Mouse (Mus musculus) spleen, embryonic (tissue): ENCODE measurements at regions not wholly inside any gene's neighbourhood (a gene's known extent, or its start where the extent isn't known, plus 50 kb on each side); places are given as distances from the start of the nearest gene placed in this dataset.
"Not testable (repeated sequence)": the region's sequence is repeated elsewhere in the genome, so short reads cannot be mapped to it uniquely, and the experiment has no call there.

Experiments used
- CTCF ChIA-PET: fragments of 350-600 bp; sonication (Branson Sonifier 250); formaldehyde crosslinking; loops from one replicate; lab custom pipeline; 2022; lab: Charles Lee

DNA sequence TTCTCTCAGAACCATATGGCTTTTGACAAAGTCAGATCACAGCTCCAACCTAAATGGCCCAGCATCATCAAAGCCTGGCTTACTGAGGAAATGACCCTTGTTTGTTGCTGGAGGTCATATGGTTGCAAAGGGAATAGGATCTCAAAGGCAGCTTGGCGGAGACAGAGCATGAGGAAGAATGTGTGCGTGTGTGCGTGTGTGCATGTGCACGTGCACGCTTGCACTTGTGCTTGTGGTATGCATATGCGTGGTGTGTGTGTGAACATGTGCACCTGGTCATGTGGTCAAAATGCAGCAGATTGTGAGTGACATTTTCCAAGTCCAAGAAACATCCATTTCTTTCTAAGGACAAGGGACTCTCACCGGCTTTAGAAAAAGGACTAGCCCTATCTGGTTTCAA is 216.9 kb downstream of the Dact1 start:
- CTCF ChIA-PET, result no interaction called here

DNA sequence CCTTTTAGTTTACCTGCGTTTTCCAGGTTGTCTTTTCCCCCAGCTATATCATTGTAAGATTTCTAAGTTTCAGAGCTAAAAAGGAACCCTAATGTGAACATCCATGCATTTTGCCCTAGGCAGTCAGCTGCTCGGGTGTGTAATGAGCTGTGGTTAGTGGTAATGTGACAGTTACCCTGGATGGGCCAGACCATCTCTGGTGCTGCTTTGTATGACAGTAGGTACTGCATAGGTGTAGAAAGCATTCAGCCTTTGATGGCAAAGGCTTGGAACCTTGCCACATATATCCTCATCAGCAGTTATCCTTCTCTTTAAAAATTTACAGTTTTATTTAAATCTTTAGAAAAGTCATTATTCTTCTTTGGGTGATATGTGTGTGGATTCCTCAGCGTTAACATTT is 222.5 kb downstream of the Dact1 start:
- CTCF ChIA-PET, result no interaction called here

- CTCF ChIA-PET, result no interaction called here
Observed at GRCm38 (mm10) chr12:71532708-71533450, 223.2 kb downstream of the Dact1 start.

DNA sequence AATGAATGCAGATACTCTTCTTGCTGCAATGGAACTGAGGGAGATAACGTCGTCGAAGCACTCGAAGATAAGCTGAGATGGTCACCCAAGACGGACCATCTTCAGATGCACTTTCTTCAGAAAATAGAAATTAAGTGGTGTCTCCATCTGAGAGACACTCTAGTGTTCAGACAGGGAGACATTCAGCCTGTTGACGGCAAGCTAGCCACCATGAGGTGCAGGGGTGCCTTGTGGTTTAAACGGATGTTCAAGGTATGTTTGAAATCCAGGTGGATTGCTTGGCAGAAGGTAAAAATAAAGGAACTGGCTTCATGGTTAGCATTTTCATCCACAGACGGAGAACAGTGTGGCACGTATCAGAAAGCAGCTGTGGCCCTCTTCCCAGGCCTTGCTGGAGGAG is 224.0 kb downstream of the Dact1 start:
- CTCF ChIA-PET, result no interaction called here

- CTCF ChIA-PET, result no interaction called here
Observed at GRCm38 (mm10) chr12:71534199-71534598, 224.5 kb downstream of the Dact1 start.

- CTCF ChIA-PET, result no interaction called here
Observed at GRCm38 (mm10) chr12:71535251-71535650, 225.6 kb downstream of the Dact1 start.

DNA sequence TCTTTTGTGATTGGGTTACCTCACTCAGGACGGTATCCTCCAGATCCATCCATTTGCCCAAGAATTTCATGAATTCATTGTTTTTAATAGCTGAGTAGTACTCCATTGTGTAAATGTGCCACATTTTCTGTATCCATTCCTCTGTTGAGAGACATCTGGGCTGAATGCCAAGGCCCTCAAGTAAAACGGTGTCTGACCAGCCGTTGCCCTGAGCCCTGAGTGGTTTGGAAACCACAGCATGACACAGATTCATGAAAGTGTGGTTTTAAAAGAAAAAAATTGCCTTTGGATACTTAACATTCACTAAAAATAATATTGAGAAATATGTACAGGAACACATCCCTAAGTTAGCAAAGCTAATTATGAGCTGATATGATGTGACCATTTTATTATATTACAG is 226.1 kb downstream of the Dact1 start:
- CTCF ChIA-PET, result not testable (repeated sequence)

DNA sequence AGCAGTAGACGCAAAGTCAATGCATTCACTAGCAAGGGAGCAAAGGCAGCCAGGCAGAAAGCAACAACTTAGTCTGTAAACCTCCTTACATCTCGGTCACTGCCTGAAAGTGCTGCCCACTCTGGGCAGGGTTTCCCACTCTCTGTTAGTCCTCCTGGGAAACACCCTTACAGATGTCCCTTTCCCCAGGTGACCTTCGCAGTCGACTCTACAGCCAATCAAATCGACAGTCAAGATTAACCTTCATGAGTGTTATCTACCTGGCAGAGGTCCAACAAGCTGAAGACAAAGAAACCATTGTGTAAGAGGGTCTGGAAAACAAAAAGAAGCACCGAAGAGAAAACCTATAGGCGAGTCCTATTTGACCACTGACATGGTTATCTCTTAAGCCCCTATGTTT is 229.0 kb downstream of the Dact1 start:
- CTCF ChIA-PET, result no interaction called here

DNA sequence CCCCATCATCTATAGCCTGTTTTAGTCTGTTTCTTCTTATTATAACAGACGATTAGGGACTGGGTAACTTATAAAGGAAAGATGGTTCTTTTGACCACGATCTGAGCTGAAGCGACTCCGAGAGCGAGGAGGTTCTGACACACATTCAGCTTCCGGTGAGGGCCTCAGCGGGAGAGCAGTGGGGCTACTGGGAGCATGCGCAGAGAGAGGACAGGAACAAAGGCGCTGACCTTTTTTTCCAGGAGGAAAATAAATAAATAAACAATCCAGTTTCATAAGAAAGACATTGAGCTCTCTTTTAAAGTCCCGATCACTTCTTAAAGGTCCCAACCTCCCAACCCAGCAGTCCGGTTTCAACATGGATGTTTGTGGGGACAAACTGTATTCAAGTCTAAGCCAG is 230.6 kb downstream of the Dact1 start:
- CTCF ChIA-PET, result no interaction called here

DNA sequence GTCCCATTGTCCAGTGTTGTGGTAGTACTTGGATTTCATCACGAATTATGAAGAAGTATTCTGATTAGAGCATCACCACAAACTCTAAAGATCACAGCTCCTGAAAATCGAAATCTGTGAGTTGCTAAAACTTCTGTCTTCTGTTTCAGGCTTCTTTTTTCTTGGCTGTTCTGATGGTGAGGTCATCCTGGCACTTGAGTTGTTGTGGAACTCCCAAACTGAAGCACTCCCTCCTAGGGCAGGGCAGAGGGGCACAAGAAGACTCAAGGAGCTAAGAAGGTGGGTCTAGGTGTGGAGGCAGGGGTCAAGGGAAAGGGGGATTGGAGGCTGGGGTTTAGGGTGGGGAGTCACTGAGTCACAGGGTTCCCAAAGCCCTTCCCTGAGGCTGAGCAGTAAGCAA is 232.3 kb downstream of the Dact1 start:
- CTCF ChIA-PET, result no interaction called here

DNA sequence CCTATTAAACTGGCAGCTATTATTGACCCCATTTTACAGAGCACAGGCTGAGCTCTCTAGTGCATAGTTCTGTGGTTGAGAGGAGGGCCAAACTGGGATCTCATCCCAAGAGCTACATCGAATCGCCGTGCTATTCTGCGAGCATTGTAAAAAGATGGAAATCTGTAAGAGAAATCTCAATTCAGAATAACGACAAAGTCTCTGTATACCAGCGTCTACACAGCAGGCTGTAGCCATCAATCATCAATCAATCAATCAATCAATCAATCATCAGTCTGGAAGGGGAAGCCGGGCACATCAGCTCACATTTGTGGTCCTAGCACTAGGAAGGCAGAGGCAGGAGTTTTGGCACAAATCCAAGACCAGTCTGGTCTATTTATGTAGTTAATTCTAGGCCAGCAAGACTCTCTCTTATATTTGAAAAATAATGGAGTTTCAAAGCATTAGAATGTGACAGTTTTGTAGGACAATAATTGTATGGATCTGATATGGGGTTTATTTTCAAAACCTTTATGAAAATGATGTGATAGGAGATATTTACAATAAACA is 234.0 kb downstream of the Dact1 start:
- CTCF ChIA-PET, result no interaction called here

DNA sequence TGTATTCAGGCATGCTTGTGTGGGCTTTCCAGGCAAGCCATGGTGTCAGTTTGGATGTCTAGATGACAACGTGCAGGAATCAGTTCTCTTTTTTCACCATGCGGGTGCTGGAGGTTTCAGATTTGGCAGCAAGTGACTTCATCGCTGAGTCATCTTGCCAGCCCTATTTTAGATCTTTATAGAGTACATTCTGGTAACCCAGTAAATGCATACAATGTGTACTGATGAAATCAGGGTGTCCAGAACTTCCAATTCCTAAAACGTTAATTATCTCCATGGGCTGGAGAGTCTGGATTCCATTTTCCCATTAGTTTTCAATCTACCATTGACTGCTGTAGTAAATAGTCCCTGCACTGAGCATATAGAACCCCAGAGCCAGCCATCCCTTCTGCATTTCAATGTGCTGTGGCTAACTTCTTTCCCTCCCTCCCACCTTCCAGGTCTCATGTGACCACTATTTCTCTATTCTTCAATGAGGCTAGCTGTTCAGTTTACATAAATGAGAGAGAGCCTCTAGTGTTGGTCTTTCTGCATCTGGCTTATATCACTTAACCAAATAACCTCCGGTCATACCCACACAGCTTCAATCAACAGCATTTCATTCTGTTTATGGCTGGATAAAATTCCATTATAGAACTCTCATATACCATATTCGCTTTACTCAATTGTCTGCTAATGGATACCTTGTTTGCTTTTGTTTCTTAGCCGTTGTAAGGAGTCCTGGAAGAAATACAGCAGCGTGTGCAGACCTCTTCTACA is 234.9 kb downstream of the Dact1 start:
- CTCF ChIA-PET, result no interaction called here

DNA sequence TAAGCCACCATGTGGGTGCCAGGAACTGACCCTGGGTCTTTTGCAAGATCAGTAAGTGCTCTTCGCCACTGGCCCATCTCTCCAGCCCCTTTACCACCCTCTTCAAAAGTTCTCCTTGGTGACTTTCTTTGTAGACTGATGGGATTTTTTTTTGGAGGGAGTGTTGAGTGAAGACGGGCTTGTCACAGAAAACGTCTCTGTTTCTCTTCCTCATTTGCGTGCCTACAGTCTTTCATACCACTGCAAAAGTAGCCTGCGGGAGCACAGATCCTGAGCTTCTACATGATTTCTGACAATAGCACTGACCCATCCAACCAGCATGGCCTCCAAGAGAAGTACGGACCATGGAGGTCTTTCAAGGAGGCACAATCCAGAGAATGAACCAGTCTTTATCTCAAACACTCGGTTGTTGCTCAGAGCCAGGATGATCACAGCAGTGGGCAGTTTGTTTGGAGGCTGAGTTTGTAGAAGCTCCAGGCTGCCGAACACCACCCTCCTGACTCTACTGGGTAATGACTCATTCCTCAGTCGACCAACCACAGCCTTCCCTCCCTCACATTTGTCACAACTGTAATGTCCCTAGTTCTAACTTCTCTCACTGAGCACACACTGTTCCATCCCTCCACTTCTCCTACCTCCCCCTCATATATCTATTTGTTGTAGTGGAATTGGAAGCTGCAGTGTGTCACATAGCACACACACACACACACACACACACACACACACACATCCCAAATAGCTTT is 237.0 kb downstream of the Dact1 start:
- CTCF ChIA-PET, result no interaction called here

GRCm38 (mm10) chr12:71549336-71549735 is 239.7 kb downstream of the Dact1 start:
- CTCF ChIA-PET, result no interaction called here

DNA sequence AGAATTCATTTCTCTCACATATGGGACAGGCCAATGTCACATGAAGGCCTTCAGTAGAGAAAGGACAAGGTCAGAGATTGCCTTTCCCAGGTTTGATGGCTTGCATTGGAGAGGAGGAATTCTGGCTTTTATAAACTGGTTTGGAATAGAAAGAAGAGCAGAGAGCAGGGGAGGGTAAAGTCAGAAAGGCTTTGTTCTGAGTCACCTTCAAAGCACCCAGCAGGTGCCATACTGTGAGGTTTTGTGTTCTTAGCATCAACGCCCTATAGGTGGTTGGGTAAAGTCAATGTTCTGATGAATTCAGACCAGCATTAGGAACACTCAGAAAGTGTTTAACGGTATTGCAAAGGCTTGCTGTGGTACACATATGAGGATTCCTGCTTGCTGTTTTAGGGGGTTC is 244.5 kb downstream of the Dact1 start:
- CTCF ChIA-PET, result no interaction called here

GRCm38 (mm10) chr12:71561259-71561658 is 251.6 kb downstream of the Dact1 start:
- CTCF ChIA-PET, result no interaction called here

DNA sequence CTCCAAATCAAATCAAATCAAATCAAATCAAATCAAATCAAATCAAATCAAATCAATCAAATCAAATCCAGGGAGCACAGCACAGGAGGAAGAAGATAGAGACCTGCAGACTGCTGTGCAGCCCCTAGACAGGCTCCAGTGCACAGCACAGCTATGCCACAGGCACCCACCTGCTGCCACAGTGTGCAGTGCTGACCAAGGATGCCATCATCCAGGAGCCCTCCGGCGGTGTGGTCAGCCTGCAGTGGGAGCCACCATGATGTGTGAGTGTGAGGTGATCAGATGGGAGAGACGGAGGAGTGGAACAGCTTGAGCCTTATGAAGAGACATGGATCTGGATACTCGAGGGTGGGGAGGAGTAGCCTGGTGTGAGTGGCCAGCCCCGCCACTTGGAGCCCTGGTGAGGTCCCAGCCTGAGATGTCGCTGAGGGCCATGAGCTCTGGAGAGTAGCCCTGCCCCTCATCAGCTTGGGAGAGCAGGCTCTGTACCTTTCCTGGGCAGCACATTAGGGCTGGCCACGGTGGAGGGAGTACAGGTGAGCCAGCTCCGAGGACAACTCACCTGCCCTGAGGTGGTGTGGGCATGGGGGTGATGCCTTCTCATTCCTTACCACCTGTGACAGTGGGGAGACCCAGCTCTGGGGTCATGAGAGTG is 252.4 kb downstream of the Dact1 start:
- CTCF ChIA-PET, result no interaction called here

DNA sequence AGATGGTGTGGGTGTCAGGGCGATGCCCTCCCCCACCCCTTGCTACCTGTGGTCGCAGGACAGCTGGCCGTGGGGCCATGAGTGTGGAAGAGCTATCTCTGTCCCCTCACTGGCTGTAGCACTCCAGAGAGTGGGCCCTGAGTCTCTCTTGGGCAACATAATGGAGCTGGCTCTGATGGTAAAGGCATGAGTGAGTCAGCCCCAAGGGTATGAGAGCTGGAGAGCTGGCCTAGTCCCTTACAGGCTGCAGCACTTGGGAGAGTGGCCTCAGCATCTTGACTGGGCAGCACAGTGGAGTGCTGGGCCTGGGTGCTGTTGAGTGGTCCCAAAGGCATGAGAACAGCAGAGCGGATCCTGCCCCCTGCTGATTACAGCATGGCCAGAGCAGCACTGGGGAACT is 253.5 kb downstream of the Dact1 start:
- CTCF ChIA-PET, result no interaction called here

DNA sequence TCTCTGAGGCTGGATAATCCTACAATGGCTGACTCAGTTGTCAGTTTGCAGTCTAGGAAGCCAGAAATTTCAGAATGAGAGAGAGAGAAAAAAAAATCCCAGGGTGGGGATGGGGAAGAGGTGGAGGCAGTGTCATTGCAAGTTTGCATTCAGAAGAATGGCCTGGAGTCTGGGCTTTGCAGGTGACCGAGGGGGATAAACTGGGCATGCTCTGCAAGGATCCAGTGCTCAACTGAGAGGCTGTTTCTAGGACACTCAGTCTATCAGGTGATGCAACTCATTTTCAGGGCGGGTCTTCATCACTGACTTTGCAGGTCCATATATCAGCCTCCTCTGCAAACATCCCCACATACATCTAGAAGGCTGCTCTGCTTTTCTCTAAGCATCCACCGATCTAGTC is 256.7 kb downstream of the Dact1 start:
- CTCF ChIA-PET, result no interaction called here

- CTCF ChIA-PET, result no interaction called here
Observed at GRCm38 (mm10) chr12:71568251-71568650, 258.6 kb downstream of the Dact1 start.

DNA sequence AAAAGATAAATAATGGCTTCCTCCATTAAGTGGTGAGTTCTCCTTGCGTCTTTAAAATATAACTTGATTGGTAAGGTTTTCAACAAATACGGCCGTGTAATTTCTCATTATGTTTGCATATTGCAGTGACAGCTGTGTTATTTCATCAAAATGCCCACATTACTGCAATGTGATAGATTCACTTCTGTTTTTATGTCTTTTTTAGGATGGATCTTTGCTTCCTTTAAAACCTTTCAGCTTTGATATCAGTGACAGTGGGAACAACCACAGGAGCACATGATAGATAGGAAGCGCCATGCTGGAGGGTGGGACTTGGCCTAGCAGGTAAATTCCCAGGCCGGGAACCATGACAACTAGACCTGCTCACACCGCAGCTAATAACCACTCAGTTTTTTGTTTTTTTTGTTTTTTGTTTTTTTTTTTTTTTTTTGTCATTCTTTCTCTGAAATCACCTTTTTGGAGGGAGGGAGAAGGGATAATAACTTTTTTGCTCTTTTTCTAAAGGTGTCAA is 259.3 kb downstream of the Dact1 start:
- CTCF ChIA-PET, result no interaction called here

DNA sequence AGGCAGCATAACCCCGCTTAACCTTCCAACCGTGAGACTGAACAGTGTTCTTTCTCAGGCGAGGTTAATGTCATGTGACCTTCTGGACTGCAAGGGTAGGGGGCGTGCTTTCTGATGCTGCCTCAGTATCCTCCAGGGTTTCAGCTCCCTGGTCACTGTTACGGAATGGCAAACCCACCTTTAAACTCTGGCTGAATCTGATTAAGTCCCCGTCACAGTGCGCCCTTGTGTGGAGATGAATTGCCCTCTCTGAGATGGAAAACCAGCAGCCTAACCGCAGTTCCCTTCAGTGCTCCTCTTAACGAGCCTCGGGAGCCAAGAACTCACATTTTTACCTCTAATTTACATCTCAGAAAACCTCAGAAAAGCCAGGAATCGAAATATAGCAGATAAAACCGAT is 260.0 kb downstream of the Dact1 start:
- CTCF ChIA-PET, result no interaction called here
